Mouse (Mus musculus) monocyte, adult 5-6 weeks (primary cell): Measurements from ENCODE around the gene Skap1. TPM values are rescaled to one million over a fixed set of nuclear protein-coding genes. Genes with fewer than 3 reads are reported as not detected.
A peak's percentile ranks its signal among the peaks of the same experiment; 100 is the strongest.

Experiments used
- ATAC-seq: fragments of 153-309, 156-312 bp; replicated peaks from 2 replicates; pipeline ENCODE4 v1.8.0; 2017; ENCODE audit warnings: mild to moderate bottlenecking; ENCODE audit not compliant: low TSS enrichment, insufficient number of reproducible peaks, severe bottlenecking, poor library complexity, low FRiP score
- total RNA-seq: library from RNA; stranded (forward); fragments of 200-1000, 200-491, 200-594 nt; gene quantifications from 3 replicates; pipeline ENCODE4 v1.2.3, GENCODE M21; 2017

Gene Skap1
- total RNA-seq, 1 experiment from 2014 or later: 47.4 TPM

DNA sequence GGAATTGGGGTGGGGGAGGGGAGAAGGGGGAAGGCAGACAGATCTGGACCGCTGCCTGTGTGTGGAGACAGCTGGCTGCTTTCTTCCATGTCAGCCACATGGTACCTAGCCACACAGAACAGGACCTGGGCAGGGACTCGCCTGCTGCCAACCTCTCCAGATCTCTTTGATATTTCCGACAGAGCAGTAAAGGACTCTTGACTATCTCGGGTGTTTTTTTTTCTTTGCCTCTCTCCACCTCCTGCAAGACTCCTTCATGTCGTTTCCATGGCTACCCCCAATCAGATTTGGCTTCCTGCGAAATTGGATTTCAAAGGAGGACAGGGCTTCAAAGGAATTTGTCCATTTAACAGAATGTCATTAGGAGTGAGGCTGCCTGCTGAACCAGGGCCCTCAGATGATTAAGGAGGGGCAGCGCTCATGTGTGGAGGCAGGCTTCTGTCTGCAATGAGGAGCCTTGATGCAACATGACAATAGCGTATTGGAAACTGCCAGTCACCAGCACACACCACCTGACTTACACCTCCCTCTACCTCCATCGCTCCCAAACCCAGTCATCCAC is 2.1 kb upstream of the Skap1 start:
- no peak for ATAC-seq

DNA sequence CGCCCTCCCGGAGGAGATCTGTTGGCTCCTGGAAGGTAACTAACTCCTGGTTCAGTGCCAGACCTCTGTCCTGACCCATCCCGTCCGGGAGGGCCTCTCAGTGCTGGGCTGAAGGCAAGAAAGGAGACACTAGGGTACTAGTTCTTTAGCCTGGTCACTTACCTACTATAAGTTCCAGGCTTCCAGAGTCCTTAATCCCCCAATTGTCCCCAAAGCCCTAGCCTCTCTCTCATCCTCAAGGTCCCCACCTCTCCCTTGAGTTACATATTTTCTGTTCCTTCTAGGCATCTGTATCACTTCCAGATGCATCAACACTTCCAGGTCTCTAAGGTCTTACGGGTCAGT is 295 bp downstream of the Skap1 start:
- no peak for ATAC-seq

DNA sequence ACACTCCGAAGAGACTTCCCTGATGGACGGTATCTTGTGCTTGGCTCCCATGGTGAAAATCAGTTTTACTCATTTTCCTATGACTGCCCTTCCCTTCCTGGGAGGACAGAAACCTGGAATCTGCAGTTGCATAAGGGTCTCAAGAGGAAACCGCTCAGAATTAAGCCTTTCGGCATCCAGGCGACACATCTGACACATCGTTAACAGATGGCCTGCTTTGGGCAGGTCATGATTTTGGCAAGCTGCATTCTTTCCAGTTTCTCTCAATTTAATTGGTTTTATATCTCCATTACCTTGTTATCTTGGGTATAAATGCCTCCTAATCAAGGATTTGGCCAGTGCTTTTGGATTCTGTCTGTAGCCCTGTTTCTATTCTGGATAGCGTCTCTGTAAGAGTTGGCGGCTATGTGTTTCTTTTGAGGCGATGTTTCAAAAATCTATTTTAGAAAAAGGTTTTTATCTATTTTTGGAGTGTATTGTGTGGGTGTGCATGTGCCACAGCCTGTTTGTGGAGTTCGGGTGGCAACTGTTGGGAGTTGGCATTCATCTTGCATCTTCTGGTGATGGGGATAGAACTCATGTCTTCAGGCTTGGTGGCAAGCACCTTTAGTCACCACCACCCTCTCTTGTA is 1.1 kb downstream of the Skap1 start:
- ATAC-seq: no peak

DNA sequence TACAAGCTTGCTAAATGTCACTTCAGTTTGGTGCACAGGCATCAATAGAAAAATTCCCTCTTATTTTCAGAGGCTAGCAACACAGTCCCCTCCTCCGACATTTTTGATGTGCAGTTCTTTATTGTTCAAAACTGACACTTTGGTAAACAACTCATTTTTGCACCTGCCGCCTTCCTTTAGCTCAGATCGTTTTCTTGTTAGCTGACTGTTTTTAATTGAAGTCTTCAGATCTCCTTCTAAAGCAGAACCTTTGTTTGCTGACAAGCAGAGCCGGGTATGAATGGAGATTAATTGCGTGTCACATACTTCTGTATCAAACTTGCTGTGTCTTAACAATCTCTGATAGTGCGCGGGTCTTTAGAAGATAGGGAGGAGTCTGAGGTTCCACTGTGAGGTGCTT is 2.0 kb downstream of the Skap1 start:
- ATAC-seq: no peak

DNA sequence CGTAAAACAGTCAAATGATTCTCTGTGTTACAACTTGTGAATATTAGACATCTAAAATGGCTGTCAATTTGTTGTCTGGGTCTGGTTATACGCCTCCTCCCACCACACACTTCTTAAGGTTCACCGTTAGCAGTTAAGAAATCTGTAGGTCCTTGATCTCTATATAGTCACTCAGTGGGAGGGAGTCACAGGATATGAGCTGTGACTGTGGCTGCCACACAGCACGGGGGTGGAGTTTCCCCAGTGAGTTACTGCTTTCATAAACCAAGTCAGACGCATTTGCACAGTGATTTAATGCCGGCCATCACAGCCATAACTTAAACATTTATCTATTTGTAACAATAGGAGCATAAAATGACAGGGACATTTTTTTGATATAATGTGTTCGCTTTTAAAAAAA is 2.6 kb downstream of the Skap1 start:
- 0 out of 2 replicates have a peak, but pooled peaks have one; percentile 43 for ATAC-seq

DNA sequence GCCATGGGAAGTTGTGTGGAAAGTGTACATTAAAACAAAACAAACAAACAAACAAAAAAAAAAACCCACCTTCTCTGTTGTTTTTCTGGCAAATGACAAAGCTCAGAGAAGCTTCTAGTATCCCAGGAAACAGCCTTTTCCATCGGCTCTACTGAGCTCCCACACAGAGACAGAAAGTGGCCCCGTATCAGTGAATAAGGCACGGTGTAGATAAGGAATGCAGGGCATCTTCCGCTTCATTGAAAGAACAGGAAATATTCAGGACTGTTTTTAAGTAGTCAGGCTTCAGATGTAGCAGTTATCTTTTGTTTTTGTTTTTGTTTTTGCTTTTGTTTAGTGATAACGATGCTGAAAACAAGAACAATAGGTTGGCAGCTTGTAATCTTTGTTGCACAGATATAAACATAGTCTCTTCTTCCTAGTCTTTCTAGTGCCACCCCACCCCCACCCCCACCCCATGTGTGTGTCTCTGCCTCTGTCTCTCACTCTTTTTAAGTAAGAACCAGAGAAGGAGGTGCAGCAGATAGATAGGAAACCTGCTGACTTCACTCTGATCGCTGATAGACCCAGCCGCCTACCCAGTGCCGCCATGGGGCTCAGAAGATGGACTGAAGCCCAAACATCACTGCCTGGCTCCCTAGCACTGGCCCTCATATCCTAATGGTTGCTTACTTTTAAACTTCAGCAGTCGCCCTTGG is 3.8 kb downstream of the Skap1 start:
- ATAC-seq: no peak

DNA sequence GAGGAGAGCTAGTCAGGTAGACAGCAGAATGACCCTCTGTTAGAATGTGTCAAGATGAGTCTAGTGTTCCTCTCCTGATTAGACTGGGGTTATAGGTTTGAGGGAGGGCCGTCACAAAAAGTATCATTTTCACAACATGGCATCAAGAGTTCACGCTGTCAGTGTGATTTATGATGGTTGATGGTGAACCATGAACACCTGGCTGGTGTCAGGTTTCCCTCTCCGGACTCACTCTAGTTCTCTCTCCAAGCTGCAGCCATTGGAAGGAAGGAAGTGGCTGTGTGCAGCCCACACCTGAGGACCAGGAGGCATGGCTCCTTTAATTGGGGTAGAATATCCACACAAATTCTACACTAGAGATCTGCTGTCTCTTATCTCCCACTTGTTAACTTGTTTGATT is 18.3 kb downstream of the Skap1 start:
- ATAC-seq: no peak

DNA sequence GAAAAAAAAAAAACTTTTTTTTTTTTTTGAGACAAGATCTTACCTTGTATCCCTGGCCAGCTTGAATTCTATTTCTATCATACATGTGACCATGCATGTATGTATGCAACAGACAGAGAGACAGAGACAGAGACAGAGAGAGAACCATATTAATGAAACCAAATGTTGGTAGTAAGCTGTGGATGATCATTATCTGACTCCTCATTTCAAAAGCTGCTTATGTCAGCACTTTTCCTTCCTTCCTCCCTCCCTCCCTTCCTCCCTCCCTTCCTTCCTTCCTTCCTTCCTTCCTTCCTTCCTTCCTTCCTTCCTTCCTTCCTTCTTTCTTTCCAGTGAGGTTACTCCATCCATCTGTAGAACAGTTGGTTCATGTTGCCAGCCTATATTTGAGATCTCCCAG is 18.8 kb downstream of the Skap1 start:
- ATAC-seq: no peak

DNA sequence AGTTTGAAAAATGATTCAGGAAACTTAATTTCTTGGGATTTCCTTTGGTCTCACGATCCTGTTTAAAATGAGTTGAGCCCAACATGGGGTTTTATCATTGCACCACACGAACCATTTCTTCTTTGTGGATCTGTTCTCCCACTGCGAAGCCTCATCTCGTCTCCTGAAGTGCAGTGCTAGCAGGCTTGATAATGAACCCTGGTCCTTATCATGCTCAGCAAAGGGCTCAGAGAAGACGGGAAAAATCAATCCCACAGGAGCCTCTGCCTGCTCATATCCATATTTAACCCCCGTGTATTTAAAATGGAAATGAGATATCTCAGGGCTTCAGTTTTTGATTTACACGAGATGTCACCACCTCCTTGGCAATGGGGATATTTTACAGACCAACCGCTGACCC is 34.1 kb downstream of the Skap1 start:
- no peak for ATAC-seq

DNA sequence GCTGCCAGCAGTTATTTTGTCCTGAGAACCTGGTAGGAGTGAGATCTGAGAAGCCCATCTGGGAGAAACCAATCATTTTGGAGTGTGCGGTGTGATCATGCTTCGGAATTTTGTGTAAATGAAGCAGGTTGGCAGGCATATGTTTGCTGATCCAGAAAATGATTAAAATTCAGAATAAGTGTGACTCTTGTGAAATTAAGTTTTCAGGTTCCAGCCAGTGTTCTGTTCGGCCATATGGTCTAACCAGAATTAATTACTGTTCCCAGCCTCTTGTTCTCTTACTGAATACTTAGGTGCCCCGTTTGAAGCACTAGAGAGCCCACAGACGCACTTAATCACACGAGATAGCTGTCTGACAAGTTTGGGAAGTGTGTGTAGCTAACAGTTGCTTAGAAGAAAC is 36.6 kb downstream of the Skap1 start:
- no peak for ATAC-seq

DNA sequence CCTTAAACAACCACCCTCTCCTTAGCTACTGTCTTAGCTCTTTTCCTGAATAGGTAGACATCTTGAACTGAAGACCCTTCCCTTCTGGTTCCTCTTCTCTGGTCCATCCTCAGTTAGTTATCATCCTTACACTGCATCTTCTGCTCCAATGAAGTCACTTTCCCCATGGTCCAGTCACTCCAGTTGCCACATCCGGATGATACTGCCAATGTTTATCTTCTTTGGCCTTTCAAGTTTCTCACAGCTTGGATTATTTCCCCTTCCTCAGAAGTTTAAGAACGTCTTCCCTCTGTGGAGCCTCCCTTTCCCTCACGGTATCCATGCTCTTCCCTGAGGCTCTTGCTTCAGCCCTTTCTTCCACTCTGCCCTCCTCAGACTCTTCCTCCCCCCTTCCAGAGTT is 38.6 kb downstream of the Skap1 start:
- ATAC-seq: no peak

DNA sequence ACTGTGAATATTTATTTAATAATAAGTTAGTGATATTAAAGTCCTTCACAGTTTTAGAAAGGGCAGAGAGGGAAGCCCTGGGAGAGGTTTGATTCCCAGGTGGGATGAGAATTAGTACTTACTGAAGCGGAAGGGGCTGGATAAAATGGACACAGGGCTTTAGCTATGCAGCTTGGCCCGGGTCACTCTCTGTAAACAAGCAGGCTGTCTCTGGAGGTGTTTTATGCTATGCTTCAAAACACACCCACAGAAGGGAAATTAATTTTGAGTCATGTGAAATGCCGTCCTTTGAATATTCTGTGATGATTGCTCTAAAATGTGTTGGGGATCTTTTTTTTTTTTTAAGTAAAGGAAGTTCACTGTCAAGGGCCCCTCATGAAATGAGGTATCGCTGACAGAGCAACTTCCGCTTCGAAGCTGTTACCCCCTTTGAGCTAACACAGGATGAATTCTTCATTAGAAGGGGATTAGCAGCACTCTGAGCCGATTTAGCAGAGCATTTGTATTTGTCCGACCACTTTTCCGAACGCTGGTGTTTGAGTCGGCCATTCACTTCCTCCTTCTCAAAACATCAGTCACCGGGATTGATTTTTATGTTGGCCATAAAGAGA is 40.2 kb downstream of the Skap1 start:
- no peak for ATAC-seq

DNA sequence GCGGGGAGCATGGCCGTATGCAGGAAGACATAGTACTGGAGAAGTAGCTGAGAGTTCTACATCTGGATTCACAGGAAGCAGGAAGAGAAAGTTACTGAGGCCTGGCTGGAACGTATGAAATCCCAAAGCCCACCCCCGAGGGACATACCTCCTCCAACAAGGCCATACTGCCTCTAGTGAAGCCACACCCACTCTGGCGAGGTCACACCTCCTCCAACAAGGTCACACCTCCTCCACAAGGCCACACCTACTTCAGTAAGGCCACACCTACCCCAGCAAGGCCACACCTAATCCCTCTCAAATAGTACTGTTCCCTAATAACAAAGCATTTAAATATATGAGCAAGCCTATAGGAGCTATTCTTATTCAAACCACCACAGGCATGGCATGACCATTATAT is 41.4 kb downstream of the Skap1 start:
- ATAC-seq: no peak

DNA sequence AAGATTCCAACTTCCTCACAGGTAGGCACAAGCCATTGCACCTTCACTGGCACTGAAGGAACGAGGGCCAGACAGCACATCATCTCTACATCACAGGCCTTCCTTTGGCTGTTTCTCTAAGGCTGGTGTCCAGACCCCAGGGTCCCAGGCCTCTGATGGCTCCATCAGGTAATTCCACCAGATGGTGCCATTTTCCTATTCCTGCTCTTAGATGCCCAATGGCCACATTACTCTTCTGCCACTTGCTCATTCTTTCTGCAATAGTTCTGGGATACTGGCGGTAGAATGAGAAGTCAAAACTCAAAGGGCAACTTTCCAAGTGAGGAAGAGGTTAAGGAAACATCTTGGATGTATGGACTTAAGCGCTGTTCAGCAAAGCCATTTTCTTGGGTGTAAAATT is 50.8 kb downstream of the Skap1 start:
- ATAC-seq: no peak

DNA sequence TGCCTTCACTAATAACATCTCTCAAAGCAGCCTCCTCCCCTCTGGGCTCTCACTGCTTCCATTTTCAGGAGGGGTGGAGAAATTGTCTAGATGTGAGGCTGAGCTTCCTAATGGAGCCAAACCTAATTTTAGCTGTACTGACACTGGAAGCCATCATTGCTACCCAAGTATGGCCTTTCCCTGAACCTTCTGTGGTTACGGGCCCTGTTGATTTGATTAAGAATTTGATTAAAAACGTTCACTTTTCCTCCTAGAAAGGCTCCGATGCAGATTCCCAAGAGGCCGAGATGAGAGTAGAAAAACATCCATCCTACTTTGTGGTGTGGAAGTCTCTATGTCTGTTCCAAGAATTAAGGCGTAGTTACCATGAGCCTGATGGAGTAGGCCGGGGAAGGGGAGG is 60.1 kb downstream of the Skap1 start:
- ATAC-seq: no peak

DNA sequence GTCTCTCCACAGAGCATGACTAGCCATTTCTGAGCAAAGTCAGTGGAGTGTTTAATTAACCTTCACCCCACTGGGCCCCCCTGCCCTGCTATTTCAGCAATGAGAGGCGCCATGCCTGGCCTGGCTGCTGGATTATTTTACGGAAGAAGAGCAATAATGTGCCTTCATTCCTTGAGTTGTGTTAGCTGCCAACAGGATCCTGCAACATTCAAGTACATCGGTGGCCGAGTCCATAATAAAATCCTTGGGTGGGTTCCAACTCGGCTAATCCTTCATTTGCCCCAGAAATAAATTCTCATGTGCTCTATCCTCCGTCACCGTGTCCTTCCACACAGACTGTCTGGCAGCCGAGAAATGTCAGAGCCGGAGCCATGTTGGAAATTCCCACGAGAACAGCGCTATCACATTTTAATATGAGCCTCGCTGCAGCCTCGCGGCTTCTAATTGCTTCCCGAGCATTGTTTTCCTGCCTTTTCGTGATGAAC is 61.8 kb downstream of the Skap1 start:
- ATAC-seq: no peak

DNA sequence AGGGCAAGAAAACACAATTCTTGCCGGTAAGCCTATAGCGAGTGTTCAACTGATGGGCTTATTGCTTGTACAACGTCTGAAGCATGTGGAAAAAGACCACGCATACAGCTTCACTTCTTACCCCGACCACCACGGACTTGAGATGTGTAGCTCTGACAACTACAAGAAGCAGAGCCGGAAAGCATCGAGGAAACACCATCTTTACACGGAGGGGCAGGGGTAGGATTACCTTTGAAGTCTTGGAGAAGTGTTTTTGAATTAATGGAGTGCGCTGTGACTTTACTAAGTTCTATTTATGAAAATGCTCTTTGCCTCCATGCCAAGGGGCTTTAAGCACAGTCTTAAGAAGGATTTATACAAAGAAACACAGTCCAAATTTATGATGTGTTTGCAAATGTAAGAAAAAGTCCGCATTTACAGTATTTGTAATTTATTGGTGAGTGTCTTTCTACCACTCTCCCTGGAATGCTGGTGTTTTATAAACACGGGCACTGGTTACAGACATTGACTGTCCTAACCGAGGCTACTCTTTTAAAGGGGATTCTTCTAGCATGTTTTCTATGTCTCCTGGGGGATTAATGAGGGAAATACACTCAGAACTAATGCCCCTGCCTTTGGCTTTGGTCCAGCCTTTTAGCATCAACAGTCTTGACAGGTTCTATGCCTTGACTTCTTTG is 67.5 kb downstream of the Skap1 start:
- no peak for ATAC-seq

DNA sequence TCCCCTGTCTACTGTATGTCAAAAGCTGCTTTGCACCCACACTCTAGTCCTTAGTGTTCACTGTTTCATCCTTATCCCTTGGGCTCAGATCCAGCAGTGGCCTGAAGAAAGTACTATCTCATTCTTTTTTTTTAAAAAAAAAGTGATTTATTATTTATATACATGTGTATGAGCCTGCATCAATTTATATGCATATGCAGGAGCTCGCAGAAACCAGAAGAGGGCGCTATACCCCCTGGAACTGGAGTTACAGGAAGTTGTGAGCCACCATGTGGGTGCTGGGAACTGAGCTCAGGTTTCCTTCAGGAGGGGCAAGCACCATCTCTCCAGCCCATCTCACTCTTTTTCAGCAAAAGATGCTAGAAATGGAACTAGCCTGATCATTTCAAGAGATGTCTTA is 70.1 kb downstream of the Skap1 start:
- ATAC-seq: no peak

DNA sequence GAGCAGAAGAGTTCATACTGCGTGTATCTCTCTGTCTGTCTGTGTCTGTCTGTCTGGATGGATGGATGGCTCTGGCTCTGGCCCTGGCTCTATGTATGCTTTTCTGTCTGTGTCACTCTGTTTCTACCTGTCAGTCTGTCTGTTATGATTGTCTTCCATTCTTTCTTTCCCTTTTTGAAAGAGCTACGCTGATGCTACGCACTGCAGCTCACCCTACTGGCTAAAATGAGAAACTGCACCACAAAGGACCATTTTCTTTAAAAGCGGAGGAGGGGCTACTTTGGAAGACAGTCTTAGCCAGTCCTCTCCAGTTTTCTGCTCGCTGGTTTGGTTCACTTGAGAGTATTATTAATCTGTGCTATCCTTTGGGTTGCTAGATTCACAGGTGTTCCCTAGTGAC is 71.8 kb downstream of the Skap1 start:
- ATAC-seq: 0 out of 2 replicates have a peak, but pooled peaks have one; percentile 43
